Mouse (Mus musculus) heart, embryonic 16.5 days (tissue): ENCODE data around the gene Naaa. TPM values are rescaled to one million over a fixed set of nuclear protein-coding genes. Genes with fewer than 3 reads are reported as not detected.

ENCODE experiments used
- ATAC-seq: fragments of 200-750 bp; cut with Nextera tagmentation; replicated peaks from 2 replicates; pipeline ENCODE4 v1.8.0; 2017; ENCODE audit warnings: moderate number of reproducible peaks; ENCODE audit not compliant: insufficient read depth, low FRiP score; ENCODE audit errors: extremely low read depth
- H3K27ac ChIP-seq: fragments of 300-500 bp; sonication (generic); 2 replicates; pipeline ENCODE4 v1.5.1; 2014; ENCODE audit warnings: mild to moderate bottlenecking, low read length, control low read depth, moderate library complexity
- H3K27me3 ChIP-seq: fragments of 300-500 bp; sonication (generic); 2 replicates; pipeline ENCODE4 v1.6.1; 2014; ENCODE audit warnings: low read length, mixed read lengths; ENCODE audit not compliant: control insufficient read depth, insufficient read depth
- H3K36me3 ChIP-seq: fragments of 300-500 bp; sonication (generic); 2 replicates; pipeline ENCODE4 v1.6.1; 2014; ENCODE audit not compliant: control insufficient read depth, insufficient read depth
- H3K4me1 ChIP-seq: fragments of 300-500 bp; sonication (generic); 2 replicates; pipeline ENCODE4 v1.6.1; 2014; ENCODE audit warnings: low read length, mixed read lengths; ENCODE audit not compliant: control insufficient read depth, insufficient read depth
- H3K4me2 ChIP-seq: fragments of 300-500 bp; sonication (generic); 2 replicates; pipeline ENCODE4 v1.6.1; 2014; ENCODE audit warnings: low read depth, mild to moderate bottlenecking, control low read depth, low read length
- H3K4me3 ChIP-seq: fragments of 300-500 bp; sonication (generic); 2 replicates; pipeline ENCODE4 v1.5.1; 2014; ENCODE audit warnings: mild to moderate bottlenecking, control low read depth, low read length
- H3K9ac ChIP-seq: fragments of 300-500 bp; sonication (generic); 2 replicates; pipeline ENCODE4 v1.6.1; 2014; ENCODE audit warnings: low read length, control low read depth
- H3K9me3 ChIP-seq: fragments of 300-500 bp; sonication (generic); replicated peaks from 2 replicates; pipeline ENCODE4 v1.6.1; 2016; ENCODE audit warnings: low read length; ENCODE audit not compliant: control insufficient read depth
- WGBS: fragments of 180-500 bp; shearing (Covaris S2); extraction: QIAGEN DNeasy Blood & Tissue Kit; methylation state at CpG from one replicate; pipeline ENCODE4 v1.1.7; 2014; 5-methylcytosine and 5-hydroxymethylcytosine counted together
- polyA plus RNA-seq: library from polyadenylated mRNA; unstranded; fragments of >200 nt; fragmentation: Nextera tagmentation; extraction: Ambion mirVana; gene quantifications from 2 replicates; pipeline ENCODE4 v1.2.1, GENCODE M21; 2015

The Naaa gene
- polyA plus RNA-seq, 1 experiment from 2014 or later: 9.3 TPM

DNA sequence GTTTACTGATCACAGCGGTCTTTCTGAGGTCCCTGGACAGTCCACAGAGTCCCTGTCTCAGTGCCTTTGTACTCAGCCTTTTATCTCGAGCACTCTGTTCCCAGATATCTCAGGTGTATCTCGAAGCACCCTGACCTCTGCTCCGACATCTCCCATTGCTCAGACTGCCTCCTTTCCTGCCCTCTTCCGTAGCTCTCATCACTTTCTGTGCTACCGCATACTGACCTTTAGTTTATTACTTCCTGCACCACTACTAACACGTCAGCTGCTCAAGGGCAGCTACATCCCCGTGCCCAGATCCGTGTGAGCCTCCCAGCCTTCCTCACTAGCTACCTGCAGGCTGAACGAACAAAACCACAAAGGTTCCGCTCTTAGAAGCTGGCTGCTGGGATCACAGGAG is 29.4 kb downstream of the Naaa start:
- WGBS: 78% methylated on average over 11 of the region's 11 CpGs
- Histone ChIP-seq H3K4me1 (no peaks in the 10 kb centered on the region), H3K9me3 (peaks cover 6% of the 10 kb centered on the region), H3K4me2 (no peak overlapping the region), H3K27me3 (no peaks in the 10 kb centered on the region), H3K27ac (no peak overlapping the region), H3K36me3 (no peaks in the 10 kb centered on the region), H3K4me3 (no peak overlapping the region), H3K9ac (no peak overlapping the region)
- ATAC-seq: no peak

- Histone ChIP-seq H3K4me3 (no peak overlapping the region), H3K4me2 (no peak overlapping the region), H3K36me3 (no peaks in the 10 kb centered on the region), H3K9ac (no peak overlapping the region), H3K9me3 (peaks cover 6% of the 10 kb centered on the region), H3K27me3 (no peaks in the 10 kb centered on the region), H3K27ac (no peak overlapping the region), H3K4me1 (no peaks in the 10 kb centered on the region)
- 83% methylated on average over 9 of the region's 9 CpGs for WGBS
- ATAC-seq: no peak
These were observed 32.5 kb downstream of the Naaa start for GRCm38 (mm10) chr5:92245483-92245882.

DNA sequence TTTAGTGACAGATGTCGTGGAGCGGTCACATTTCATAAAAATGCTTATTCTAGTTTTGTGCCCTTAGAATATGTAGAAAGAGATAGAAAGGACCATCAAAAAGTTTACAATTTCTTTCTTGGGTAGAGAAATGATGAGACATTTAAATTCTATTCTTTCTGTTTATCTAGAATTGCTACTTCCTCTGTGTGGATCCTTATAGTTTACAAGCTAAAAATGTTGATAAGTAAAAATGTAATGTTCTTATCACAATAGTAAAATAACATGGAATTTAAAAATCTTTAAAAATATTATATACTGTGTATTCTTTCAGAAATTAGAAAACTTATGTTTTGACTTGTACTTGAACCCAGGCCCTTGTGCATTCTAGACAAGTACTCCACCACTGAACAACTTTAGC is 33.1 kb downstream of the Naaa start:
- Histone ChIP-seq H3K27ac (no peak overlapping the region), H3K9ac (no peak overlapping the region), H3K4me1 (no peaks in the 10 kb centered on the region), H3K9me3 (peaks cover 6% of the 10 kb centered on the region), H3K4me3 (no peak overlapping the region), H3K27me3 (no peaks in the 10 kb centered on the region), H3K4me2 (no peak overlapping the region), H3K36me3 (no peaks in the 10 kb centered on the region)
- ATAC-seq: no peak
- WGBS: 90% methylated on average over 2 of the region's 2 CpGs

DNA sequence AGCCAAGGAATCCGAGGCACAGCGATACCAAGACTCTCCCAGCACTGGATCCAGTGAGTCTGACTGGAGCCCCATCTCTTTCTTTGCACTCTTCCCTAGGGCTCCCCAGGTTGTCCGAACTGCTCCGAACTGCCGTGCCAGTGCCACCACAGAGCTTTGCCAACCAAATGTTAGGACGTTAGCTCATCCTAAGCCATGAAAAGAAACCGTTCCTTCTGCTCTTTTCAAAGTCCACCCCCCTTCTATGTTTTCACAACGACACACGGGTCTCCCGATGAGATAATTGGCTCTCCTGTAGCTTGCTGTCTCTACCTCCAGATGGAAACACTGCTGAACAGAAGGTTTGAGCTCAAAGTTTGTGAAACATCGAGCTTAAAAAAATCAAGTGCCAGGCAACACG is 37.2 kb downstream of the Naaa start:
- H3K4me1 ChIP-seq: no peaks in the 10 kb centered on the region
- no peak overlapping the region for H3K4me2 ChIP-seq
- no peak for ATAC-seq
- H3K9ac ChIP-seq: no peak overlapping the region
- H3K9me3 ChIP-seq: no peaks in the 10 kb centered on the region
- WGBS: 90% methylated on average over 12 of the region's 12 CpGs
- no peaks in the 10 kb centered on the region for H3K36me3 ChIP-seq
- no peaks in the 10 kb centered on the region for H3K27me3 ChIP-seq
- no peak overlapping the region for H3K27ac ChIP-seq
- no peak overlapping the region for H3K4me3 ChIP-seq

DNA sequence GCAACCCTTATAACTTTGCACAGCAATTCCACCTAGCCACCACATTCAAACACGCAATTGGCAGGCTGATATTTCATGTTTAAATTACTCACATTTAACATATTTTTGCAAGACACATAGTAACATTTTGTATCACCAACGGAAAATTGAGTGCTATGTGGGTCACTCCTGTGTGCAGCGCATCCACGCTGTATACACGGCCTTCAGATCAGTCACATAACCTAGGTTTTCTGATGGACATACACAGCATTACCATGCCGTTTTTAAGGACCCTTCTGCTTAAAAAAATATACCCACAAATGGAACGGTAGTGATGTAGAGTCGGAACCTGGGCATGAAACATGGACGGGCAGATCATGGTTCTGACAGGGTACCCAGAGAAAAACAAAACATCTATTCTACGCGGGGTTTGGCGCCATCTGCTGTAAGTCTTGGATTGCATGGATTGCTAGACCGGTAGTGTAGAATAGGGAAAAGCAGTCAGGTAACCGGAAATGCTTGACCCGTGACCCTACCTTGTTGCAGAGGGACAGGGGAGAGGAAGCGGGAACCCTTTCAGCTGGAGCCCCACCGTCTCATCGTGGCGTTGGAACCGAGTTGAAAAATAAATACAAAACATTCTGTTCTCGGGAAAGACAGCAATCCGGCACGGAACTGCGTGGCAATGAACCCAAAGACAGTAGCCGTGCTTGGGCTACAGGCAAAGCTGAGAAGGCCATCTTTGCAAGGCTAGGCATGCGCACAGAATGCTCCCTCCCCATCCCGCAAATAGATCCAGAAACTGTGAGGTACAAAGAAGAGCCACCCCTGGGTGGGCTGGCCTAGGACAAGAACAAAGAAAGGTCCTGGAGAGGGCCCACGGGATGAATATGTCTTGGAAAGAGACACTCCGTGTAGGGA is 38.4 kb downstream of the Naaa start:
- Histone ChIP-seq H3K4me3 (peak overlapping the region; percentile 6; the same call in 1 of the 2 replicates), H3K4me2 (peak overlapping the region; percentile 55), H3K9me3 (no peaks in the 10 kb centered on the region), H3K4me1 (no peaks in the 10 kb centered on the region), H3K27me3 (no peaks in the 10 kb centered on the region), H3K27ac (no peak overlapping the region), H3K9ac (peak overlapping the region; percentile 46), H3K36me3 (no peaks in the 10 kb centered on the region)
- 0 out of 2 replicates have a peak, but pooled peaks have one; percentile 45 for ATAC-seq
- WGBS: 36% methylated on average over 29 of the region's 29 CpGs

DNA sequence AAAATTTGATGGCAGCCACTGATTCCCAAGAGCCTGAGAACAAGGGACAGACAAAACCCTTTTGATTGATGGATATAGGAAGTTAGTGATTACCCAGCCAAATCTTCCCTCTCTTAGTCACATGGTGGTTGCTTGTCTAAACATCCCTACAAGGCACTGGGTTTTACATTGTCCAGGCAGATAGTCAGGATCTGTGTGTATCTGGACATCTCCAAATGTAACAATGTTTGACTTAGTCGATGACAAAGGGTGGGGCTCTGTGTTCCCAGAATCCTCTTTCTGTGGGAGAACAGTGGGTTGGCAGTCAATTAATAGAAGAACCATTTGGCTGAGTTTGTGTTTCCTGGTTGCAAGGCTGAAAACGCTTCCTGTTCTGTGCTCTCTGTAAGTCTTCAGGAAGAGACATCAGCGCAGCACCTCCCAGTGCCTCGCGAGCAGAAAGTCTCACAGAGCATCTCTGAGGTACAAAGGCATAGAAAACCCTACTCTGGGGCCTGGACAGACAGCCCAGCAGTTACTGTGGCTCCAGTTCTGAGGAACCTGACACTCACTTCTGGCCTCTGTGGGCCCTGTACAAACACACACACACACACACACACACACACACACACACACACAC is 42.9 kb downstream of the Naaa start:
- H3K4me3 ChIP-seq: no peak overlapping the region
- no peaks in the 10 kb centered on the region for H3K27me3 ChIP-seq
- H3K4me1 ChIP-seq: no peaks in the 10 kb centered on the region
- 41% methylated on average over 5 of the region's 5 CpGs for WGBS
- H3K27ac ChIP-seq: no peak overlapping the region
- no peaks in the 10 kb centered on the region for H3K9me3 ChIP-seq
- H3K36me3 ChIP-seq: no peaks in the 10 kb centered on the region
- H3K4me2 ChIP-seq: no peak overlapping the region
- H3K9ac ChIP-seq: no peak overlapping the region
- ATAC-seq: no peak

GRCm38 (mm10) chr5:92233366-92233765 is 44.6 kb downstream of the Naaa start:
- H3K4me3 ChIP-seq: no peak overlapping the region
- H3K9ac ChIP-seq: no peak overlapping the region
- H3K4me1 ChIP-seq: no peaks in the 10 kb centered on the region
- H3K27ac ChIP-seq: no peak overlapping the region
- H3K36me3 ChIP-seq: no peaks in the 10 kb centered on the region
- H3K9me3 ChIP-seq: no peaks in the 10 kb centered on the region
- no peak for ATAC-seq
- no peak overlapping the region for H3K4me2 ChIP-seq
- no peaks in the 10 kb centered on the region for H3K27me3 ChIP-seq
- 78% methylated on average over 4 of the region's 4 CpGs for WGBS

DNA sequence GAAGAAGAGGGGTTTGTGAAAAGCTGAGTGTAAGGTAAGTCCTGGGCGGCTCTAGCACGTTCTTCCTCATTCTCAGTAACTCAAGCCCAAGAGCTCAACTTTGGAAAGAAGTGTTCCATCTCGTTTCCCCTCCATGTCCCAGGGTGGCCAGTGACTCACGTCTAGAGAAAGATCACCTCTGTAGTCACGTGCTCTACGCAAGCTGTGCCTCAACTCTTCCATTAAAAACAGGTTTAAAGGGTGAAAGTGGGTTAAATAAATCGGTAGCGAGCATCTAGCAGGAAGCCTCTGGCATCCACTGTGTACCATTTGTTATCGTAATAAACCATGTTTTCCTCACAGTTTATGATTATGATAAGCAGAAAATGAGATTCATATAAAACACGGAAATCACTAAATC is 46.1 kb downstream of the Naaa start:
- 80% methylated on average over 10 of the region's 10 CpGs for WGBS
- no peaks in the 10 kb centered on the region for H3K9me3 ChIP-seq
- H3K4me3 ChIP-seq: no peak overlapping the region
- no peaks in the 10 kb centered on the region for H3K4me1 ChIP-seq
- no peaks in the 10 kb centered on the region for H3K27me3 ChIP-seq
- H3K9ac ChIP-seq: no peak overlapping the region
- no peak for ATAC-seq
- H3K27ac ChIP-seq: no peak overlapping the region
- no peaks in the 10 kb centered on the region for H3K36me3 ChIP-seq
- H3K4me2 ChIP-seq: no peak overlapping the region

GRCm38 (mm10) chr5:92230306-92230705 is 47.7 kb downstream of the Naaa start:
- Histone ChIP-seq H3K27ac (no peak overlapping the region), H3K4me2 (no peak overlapping the region)

More at GRCm38 (mm10) chr5:92230306-92230705, 47.7 kb downstream of the Naaa start:
- H3K36me3 ChIP-seq: no peaks in the 10 kb centered on the region
- no peaks in the 10 kb centered on the region for H3K27me3 ChIP-seq
- H3K4me3 ChIP-seq: no peak overlapping the region
- ATAC-seq: 0 out of 2 replicates have a peak, but pooled peaks have one; percentile 32
- H3K4me1 ChIP-seq: no peaks in the 10 kb centered on the region
- no peak overlapping the region for H3K9ac ChIP-seq
- WGBS: 76% methylated on average over 11 of the region's 11 CpGs
- no peaks in the 10 kb centered on the region for H3K9me3 ChIP-seq
